In genomic region chr17:63622726-63623125, GRCm38 (mm10) we compare ENCODE assay signal across 13 mouse cellular contexts.
"Had no signal": no experiment of that assay in that cellular context is flagged by ENCODE, and none has a peak within 500 bp of the region (broad histone marks: within the 10 kb centered on the region; RNA-seq: fewer than 3 reads in every experiment).

No protein-coding gene starts in this region.

- H3K9me3 ChIP-seq: kidney, embryonic 15.5 days; liver, embryonic 13.5 days; midbrain, embryonic 12.5 days had no signal

- H3K4me3 ChIP-seq: kidney, embryonic 15.5 days; left cerebral cortex, adult 2 months; liver, embryonic 13.5 days; midbrain, embryonic 12.5 days had no signal

- DNase-seq: kidney, adult 8-10 months; kidney, postnatal 14 days; layer of hippocampus, postnatal 36 days; liver, embryonic 13.5 days; lung, adult 2 months; lung, postnatal 14 days; thymus, adult 18-20 months; thymus, postnatal 36 days had no signal

- H3K27ac ChIP-seq: kidney, embryonic 15.5 days; left cerebral cortex, adult 2 months; liver, embryonic 13.5 days; macrophage; midbrain, embryonic 12.5 days had no signal

- H3K9ac ChIP-seq: kidney, embryonic 15.5 days; liver, embryonic 13.5 days; midbrain, embryonic 12.5 days had no signal

- H3K4me2 ChIP-seq: kidney, embryonic 15.5 days; liver, embryonic 13.5 days; midbrain, embryonic 12.5 days had no signal

- H3K4me1 ChIP-seq: kidney, embryonic 15.5 days; liver, embryonic 13.5 days; midbrain, embryonic 12.5 days had no signal

- H3K27me3 ChIP-seq: kidney, embryonic 15.5 days; liver, embryonic 13.5 days; midbrain, embryonic 12.5 days had no signal

- H3K36me3 ChIP-seq: kidney, embryonic 15.5 days; liver, embryonic 13.5 days; midbrain, embryonic 12.5 days had no signal

- ATAC-seq: midbrain, embryonic 16.5 days had no signal
